Mouse (Mus musculus) hindbrain, embryonic 11.5 days (tissue): ENCODE results near the gene Fn1. TPM values are rescaled to one million over a fixed set of nuclear protein-coding genes. Genes with fewer than 3 reads are reported as not detected.

Source experiments
- ATAC-seq: fragments of 200-750 bp; cut with Nextera tagmentation; 2 replicates; pipeline ENCODE4 v1.8.0; 2017; ENCODE audit warnings: mild to moderate bottlenecking, moderate TSS enrichment, moderate library complexity; ENCODE audit not compliant: low FRiP score
- DNase-seq: peaks from one replicate; pipeline ENCODE4 v3.0.0-alpha.2; 2015; ENCODE audit warnings: low spot score
- H3K27ac ChIP-seq: fragments of 300-500 bp; sonication (generic); 2 replicates; pipeline ENCODE4 v1.5.1; 2014; ENCODE audit warnings: mild to moderate bottlenecking, low read depth, low read length
- H3K27me3 ChIP-seq: fragments of 300-500 bp; sonication (generic); 2 replicates; pipeline ENCODE4 v1.6.1; 2014; ENCODE audit warnings: mild to moderate bottlenecking, low read length, moderate library complexity, mixed read lengths; ENCODE audit not compliant: control insufficient read depth, insufficient read depth
- H3K36me3 ChIP-seq: fragments of 300-500 bp; sonication (generic); 2 replicates; pipeline ENCODE4 v1.6.1; 2014; ENCODE audit warnings: mild to moderate bottlenecking, low read length, moderate library complexity, mixed read lengths; ENCODE audit not compliant: control insufficient read depth, insufficient read depth
- H3K4me1 ChIP-seq: fragments of 300-500 bp; sonication (generic); replicated peaks from 2 replicates; pipeline ENCODE4 v1.6.1; 2014; ENCODE audit warnings: low read length, mixed read lengths; ENCODE audit not compliant: control insufficient read depth, insufficient read depth
- H3K4me2 ChIP-seq: fragments of 300-500 bp; sonication (generic); replicated peaks from 2 replicates; pipeline ENCODE4 v1.6.1; 2014; ENCODE audit warnings: mild to moderate bottlenecking, low read depth, low read length
- H3K4me3 ChIP-seq: fragments of 300-500 bp; sonication (generic); 2 replicates; pipeline ENCODE4 v1.5.1; 2014; ENCODE audit warnings: low read depth, low read length
- H3K9ac ChIP-seq: fragments of 300-500 bp; sonication (generic); 2 replicates; pipeline ENCODE4 v1.6.1; 2014; ENCODE audit warnings: low read depth, low read length
- H3K9me3 ChIP-seq: fragments of 300-500 bp; sonication (generic); 2 replicates; pipeline ENCODE4 v1.6.1; 2016; ENCODE audit warnings: low read length; ENCODE audit not compliant: control insufficient read depth
- WGBS: fragments of 180-500 bp; shearing (Covaris S2); extraction: QIAGEN DNeasy Blood & Tissue Kit; methylation state at CpG from one replicate; pipeline ENCODE4 v1.1.7; 2014; 5-methylcytosine and 5-hydroxymethylcytosine counted together
- polyA plus RNA-seq: library from polyadenylated mRNA; unstranded; fragments of >200 nt; fragmentation: Nextera tagmentation; extraction: Ambion mirVana; gene quantifications from 2 replicates; pipeline ENCODE4 v1.2.1, GENCODE M21; 2014

Gene Fn1
- polyA plus RNA-seq, 1 experiment from 2014 or later = 85.4 TPM

DNA sequence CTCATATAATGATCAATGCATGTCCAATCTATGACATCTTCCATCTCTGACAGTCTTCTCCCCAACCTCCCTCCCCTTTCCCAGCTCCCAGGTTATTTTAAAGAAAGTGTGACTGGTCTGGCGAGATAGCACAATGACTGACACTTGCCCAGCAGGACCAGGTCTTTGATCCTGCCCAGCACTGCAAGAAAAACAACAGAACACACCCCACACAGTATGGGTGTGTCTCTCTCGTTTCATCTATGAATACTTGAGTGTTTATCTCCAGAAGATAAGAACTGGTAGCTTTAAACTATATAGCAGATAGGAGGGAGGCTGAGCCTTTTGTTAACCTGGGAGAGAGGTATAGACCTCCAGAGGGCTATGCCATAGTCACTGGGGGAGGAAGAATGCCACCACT is 28.3 kb upstream of the Fn1 start:
- Histone ChIP-seq H3K4me3 (no peak overlapping the region), H3K27ac (no peak overlapping the region), H3K4me2 (no peak overlapping the region), H3K9me3 (no peaks in the 10 kb centered on the region), H3K27me3 (no peaks in the 10 kb centered on the region), H3K36me3 (no peaks in the 10 kb centered on the region), H3K4me1 (no peaks in the 10 kb centered on the region), H3K9ac (no peak overlapping the region)
- ATAC-seq (no peak), DNase-seq (no peak)
- WGBS = 12% methylated on average over 2 of the region's 2 CpGs

DNA sequence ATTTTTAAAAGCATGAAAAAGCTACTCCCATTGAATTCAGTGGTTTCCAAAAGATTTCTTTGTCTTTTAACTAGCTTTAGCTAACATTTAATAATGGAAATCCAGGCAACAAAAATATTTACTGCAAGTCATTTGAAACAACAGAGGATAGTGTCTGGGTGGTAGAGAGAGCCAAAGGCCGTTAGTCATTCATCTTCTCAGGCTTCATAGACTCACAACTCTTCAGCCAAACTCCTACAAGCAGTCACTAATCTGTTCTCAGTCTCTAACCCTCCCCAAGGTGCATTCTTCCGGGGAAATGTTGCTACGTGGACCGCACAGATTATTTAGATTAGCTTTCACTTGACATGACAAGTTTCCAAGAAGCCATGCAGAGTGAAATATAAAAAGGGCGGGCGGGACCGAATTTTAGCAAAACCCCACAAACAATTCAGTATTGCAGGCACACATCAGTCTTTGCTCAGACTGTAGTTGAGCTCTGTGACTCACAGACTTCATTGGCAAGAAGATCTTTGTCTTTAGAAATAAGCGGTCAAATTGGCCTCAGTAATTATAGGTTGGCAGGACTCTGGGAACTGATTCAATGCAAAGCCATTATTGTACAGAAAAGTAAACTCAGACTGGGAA is 27.2 kb upstream of the Fn1 start:
- H3K4me2 ChIP-seq = no peak overlapping the region
- no peak for ATAC-seq
- no peaks in the 10 kb centered on the region for H3K4me1 ChIP-seq
- no peak overlapping the region for H3K27ac ChIP-seq
- H3K9ac ChIP-seq = no peak overlapping the region
- H3K4me3 ChIP-seq = no peak overlapping the region
- no peaks in the 10 kb centered on the region for H3K9me3 ChIP-seq
- no peaks in the 10 kb centered on the region for H3K36me3 ChIP-seq
- DNase-seq = no peak
- no peaks in the 10 kb centered on the region for H3K27me3 ChIP-seq
- 80% methylated on average over 8 of the region's 8 CpGs for WGBS

DNA sequence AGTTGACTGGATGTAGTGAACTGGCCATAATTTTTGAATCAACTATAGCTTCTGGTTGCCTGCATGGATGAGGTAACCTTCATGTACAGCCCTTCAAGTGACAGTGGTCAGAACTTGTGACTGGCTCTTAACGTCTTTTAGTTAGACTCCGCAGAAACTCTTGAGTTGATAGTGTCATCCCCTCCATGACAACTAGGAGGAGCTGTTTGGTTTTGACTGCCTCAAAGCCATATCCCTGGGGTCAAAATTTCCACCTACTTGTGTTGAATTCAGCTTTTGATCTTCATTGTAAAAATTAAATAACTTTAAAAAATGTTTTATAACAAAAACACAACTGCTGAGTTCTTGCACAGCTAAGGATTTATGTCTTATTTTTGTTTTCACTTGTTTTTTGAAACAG is 22.4 kb upstream of the Fn1 start:
- ATAC-seq (no peak), DNase-seq (no peak)
- Histone ChIP-seq H3K9me3 (no peaks in the 10 kb centered on the region), H3K36me3 (no peaks in the 10 kb centered on the region), H3K27ac (no peak overlapping the region), H3K4me3 (no peak overlapping the region), H3K4me2 (no peak overlapping the region), H3K4me1 (no peaks in the 10 kb centered on the region), H3K9ac (no peak overlapping the region), H3K27me3 (no peaks in the 10 kb centered on the region)
- 77% methylated on average over 2 of the region's 2 CpGs for WGBS

DNA sequence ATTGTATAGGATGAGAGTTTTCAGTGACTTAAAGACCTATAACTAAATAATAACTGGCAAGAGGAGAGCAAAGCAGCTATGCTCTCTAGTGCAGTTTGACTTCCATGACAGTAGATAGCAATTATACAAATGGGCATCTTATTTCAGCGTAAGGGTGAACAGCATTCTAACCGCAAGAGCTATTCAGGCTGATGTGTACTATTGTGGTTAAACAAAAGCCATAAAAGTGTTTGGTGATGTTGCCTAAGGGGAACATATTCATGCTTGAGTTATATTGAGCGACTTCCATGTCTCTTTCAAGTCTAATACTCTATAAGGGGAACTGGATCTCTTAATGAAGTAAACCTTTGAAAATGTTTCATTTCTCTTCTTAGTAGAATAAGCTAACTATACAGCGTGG is 21.3 kb upstream of the Fn1 start:
- H3K9ac ChIP-seq = no peak overlapping the region
- H3K9me3 ChIP-seq = no peaks in the 10 kb centered on the region
- ATAC-seq (no peak), DNase-seq (no peak)
- H3K27me3 ChIP-seq = no peaks in the 10 kb centered on the region
- H3K4me2 ChIP-seq = no peak overlapping the region
- H3K4me3 ChIP-seq = no peak overlapping the region
- no peak overlapping the region for H3K27ac ChIP-seq
- H3K4me1 ChIP-seq = no peaks in the 10 kb centered on the region
- no peaks in the 10 kb centered on the region for H3K36me3 ChIP-seq
- WGBS = 76% methylated on average over 4 of the region's 4 CpGs

DNA sequence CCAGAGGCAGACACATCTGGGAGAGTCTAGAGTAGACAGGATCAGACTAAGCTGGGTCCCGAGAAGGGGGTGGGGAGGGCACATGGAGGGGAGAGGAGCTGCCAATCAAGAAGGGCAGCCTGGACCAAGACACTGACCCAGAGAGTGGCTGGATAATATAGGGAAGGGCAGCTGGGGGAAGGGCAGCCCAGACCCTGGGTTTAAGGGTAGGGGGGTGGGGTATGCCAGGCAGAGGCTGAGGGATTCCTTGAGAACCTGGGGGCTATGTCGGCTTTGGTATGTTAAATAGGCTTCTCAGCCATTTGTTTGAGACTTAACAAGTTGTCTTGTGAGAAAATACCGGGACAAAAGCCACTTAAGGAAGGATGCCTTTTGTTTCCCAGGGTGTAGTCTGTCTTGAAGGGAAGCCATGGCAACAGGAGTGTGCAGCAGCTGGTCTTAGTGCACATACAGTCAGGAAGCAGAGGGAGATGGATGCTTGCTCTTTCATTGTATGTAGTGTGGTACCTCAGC is 20.5 kb upstream of the Fn1 start:
- no peaks in the 10 kb centered on the region for H3K27me3 ChIP-seq
- no peak overlapping the region for H3K4me3 ChIP-seq
- no peak overlapping the region; the same call in 1 of the 2 replicates for H3K27ac ChIP-seq
- peak; percentile 91 for ATAC-seq
- H3K36me3 ChIP-seq = no peaks in the 10 kb centered on the region
- H3K9ac ChIP-seq = no peak overlapping the region
- no peaks in the 10 kb centered on the region for H3K4me1 ChIP-seq
- no peaks in the 10 kb centered on the region for H3K9me3 ChIP-seq
- peak; percentile 44 for DNase-seq
- no peak overlapping the region for H3K4me2 ChIP-seq
- WGBS = 0% methylated on average over 3 of the region's 3 CpGs

DNA sequence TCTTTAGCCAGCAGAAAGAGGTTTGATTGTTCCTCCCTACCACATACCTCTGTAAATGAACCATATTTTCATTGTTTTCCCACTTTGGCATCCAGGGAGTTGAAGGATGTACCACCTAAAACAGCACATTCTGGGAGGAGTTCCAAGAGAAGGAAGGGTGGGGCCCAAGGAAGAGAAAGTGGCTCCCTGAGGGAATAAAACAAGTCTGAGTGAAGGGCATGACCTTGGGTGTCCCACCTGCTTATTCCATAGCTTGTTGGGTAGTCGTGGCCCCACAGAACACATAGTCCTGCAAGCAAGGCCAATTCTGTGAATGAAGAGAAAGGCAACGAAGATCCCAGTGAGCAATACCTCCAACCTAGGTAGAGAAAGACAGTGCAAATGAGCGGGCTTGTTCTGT is 19.3 kb upstream of the Fn1 start:
- Histone ChIP-seq H3K9ac (no peak overlapping the region), H3K4me2 (no peak overlapping the region), H3K27me3 (no peaks in the 10 kb centered on the region), H3K36me3 (no peaks in the 10 kb centered on the region), H3K4me1 (no peaks in the 10 kb centered on the region), H3K27ac (no peak overlapping the region), H3K4me3 (no peak overlapping the region), H3K9me3 (0 out of 2 replicates have a peak, but pooled peaks cover 2% of the 10 kb centered on the region)
- 89% methylated on average over 3 of the region's 3 CpGs for WGBS
- ATAC-seq = no peak
- no peak for DNase-seq

DNA sequence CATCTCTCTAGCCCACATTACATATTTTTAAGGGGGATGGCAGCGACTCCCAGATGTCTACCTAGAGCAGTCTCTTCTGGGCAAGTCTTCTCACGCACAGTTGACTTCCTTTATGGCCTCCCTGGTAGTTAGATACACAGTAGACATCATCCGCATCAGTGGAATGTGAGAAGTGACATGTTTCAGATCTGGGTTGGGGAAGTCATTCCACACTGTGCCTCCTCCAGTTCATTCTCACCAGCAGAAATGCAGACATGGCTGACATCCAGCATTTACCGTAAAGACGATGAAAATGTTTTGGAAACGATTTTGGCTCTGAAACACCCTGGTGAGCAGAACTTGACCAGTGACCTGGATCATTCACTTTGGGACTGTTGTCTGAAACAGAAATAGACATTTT is 10.2 kb upstream of the Fn1 start:
- Histone ChIP-seq H3K27ac (no peak overlapping the region), H3K27me3 (no peaks in the 10 kb centered on the region), H3K9ac (no peak overlapping the region), H3K4me3 (no peak overlapping the region), H3K36me3 (no peaks in the 10 kb centered on the region), H3K4me2 (no peak overlapping the region), H3K4me1 (no peaks in the 10 kb centered on the region), H3K9me3 (0 out of 2 replicates have a peak, but pooled peaks cover 3% of the 10 kb centered on the region)
- no peak for DNase-seq
- WGBS = 90% methylated on average over 6 of the region's 6 CpGs
- no peak for ATAC-seq

DNA sequence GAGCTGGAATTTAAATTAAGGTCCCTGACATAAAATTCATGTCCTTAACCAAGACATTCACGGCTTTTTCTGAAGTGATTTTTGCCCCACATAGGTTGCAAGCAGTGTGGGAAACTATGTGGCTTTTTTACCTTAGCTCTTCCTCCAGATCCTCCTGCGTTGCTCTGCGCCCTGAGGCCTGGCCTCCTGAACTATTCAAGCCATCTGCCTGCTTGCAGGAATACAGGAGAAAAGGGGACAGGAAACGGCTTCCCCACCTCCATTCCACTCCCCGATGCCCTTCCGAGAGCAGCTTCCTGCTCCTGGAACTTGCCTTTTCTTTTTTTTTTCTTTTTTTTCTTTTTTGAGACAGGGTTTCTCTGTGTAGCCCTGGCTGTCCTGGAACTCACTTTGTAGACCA is 5.6 kb upstream of the Fn1 start:
- Histone ChIP-seq H3K9ac (no peak overlapping the region), H3K4me3 (no peak overlapping the region), H3K27ac (no peak overlapping the region), H3K36me3 (no peaks in the 10 kb centered on the region), H3K4me2 (no peak overlapping the region), H3K9me3 (no peaks in the 10 kb centered on the region), H3K27me3 (no peaks in the 10 kb centered on the region), H3K4me1 (0 out of 2 replicates have a peak, but pooled peaks cover 2% of the 10 kb centered on the region)
- ATAC-seq (no peak), DNase-seq (no peak)
- 70% methylated on average over 6 of the region's 6 CpGs for WGBS

DNA sequence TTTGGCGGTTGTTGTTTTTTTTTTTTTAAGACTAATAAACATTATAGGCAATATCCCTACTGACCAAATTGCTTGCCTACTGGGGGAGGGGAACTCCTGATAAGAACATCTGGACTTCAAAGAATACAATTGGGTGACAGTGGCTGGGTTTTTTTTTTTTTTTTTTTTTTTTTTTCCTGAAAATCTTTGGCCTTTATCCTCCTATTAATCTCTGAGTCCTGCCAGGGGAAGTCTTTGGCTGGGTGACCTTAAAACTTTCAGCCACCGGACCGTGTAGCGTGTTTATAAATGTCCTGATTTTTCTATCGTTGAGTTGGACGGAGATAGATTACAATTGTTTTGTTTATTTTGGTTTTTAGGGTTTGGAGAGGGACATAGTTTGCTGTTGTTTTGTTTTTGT is 3.3 kb upstream of the Fn1 start:
- WGBS = 81% methylated on average over 6 of the region's 6 CpGs
- no peak for ATAC-seq

More for the DNA sequence above, 3.3 kb upstream of the Fn1 start:
- Histone ChIP-seq H3K4me3 (no peak overlapping the region), H3K4me1 (0 out of 2 replicates have a peak, but pooled peaks cover 2% of the 10 kb centered on the region), H3K9ac (no peak overlapping the region), H3K27me3 (no peaks in the 10 kb centered on the region), H3K36me3 (no peaks in the 10 kb centered on the region), H3K27ac (no peak overlapping the region), H3K9me3 (no peaks in the 10 kb centered on the region), H3K4me2 (no peak overlapping the region)
- no peak for DNase-seq
